Mouse (Mus musculus) urinary bladder, postnatal 25 days (tissue): Measurements from ENCODE around the gene Anxa7.

Experiments
- DNase-seq: peaks from one replicate; pipeline ENCODE4 v3.0.0; 2022; ENCODE audit warnings: low spot score

The Anxa7 gene

GRCm38 (mm10) chr14:20432420-20432819 is 47.5 kb downstream of the Anxa7 start:
- no peak for DNase-seq

GRCm38 (mm10) chr14:20431726-20432125 is 48.2 kb downstream of the Anxa7 start:
- no peak for DNase-seq

DNA sequence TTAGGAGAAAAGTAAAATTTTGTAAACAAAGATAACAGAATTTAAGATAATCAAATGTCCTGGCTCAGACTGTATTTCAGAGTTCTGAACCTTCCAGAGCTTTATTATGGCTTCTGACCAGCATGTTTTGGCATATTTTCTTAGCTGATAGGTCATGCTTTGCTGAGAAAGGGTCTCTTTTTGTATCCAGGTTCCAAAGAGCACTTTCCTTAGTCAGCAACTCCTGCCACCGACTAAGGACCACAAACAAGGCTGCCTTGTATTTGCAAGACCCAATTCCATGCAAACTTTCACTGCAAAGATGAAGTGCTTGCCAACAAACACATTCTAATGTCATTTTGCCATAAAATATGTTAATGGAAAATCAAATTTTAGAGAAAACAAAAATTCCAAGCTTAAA is 50.1 kb downstream of the Anxa7 start:
- DNase-seq, result no peak

GRCm38 (mm10) chr14:20428593-20428992 is 51.3 kb downstream of the Anxa7 start:
- no peak for DNase-seq

GRCm38 (mm10) chr14:20423046-20423445 is 56.9 kb downstream of the Anxa7 start:
- no peak for DNase-seq

DNA sequence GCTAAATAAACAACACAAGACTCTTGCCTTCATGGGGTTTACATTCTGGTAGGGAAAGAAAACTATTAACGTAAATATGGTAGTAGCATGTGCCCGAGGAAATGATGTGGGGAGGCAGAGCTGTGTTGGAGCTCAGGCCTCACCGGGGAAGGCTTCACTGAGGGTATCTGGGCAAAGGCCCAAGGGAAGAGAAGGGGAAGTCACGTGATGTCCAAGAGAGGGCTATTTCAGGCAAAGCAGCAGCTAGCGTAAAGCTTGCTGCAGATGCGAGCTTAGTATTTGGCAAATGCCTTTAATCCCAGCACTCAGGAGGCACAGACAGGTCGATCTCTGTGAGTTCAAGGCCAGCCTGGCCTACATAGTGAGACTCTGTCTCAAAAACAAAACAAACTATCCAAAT is 57.7 kb downstream of the Anxa7 start:
- no peak for DNase-seq
